In genomic region chr5:65918601-65919000, GRCm38 (mm10) we compare ENCODE assay signal across 12 mouse cellular contexts. TPM values are rescaled to one million over a fixed set of nuclear protein-coding genes. Genes with fewer than 3 reads are reported as not detected.
DNase-seq lines count a peak whose midpoint lies in the region; ATAC-seq lines count a peak whose summit lies in the region.
"Had no signal": no experiment of that assay in that cellular context is flagged by ENCODE, and none has a peak within 500 bp of the region (broad histone marks: within the 10 kb centered on the region; RNA-seq: fewer than 3 reads in every experiment).

No protein-coding gene starts in this region.

- no peak overlapping the region for H3K9ac ChIP-seq in midbrain, embryonic 13.5 days (replicated peaks)
- no peak overlapping the region for H3K9ac ChIP-seq in hindbrain, embryonic 13.5 days
- no peak overlapping the region for H3K9ac ChIP-seq in neural tube, embryonic 12.5 days

- no peak overlapping the region for H3K4me2 ChIP-seq in midbrain, embryonic 13.5 days (replicated peaks)
- no peak overlapping the region for H3K4me2 ChIP-seq in hindbrain, embryonic 13.5 days
- H3K4me2 ChIP-seq in neural tube, embryonic 12.5 days (replicated peaks), result no peak overlapping the region

- peaks cover 20% of the 10 kb centered on the region for H3K4me1 ChIP-seq in midbrain, embryonic 13.5 days (replicated peaks)
- H3K4me1 ChIP-seq in midbrain, embryonic 10.5 days, result peaks cover 16% of the 10 kb centered on the region
- H3K4me1 ChIP-seq in hindbrain, embryonic 13.5 days (replicated peaks), result peaks cover 13% of the 10 kb centered on the region
- H3K4me1 ChIP-seq in neural tube, embryonic 12.5 days, result peaks cover 12% of the 10 kb centered on the region

- no peak for DNase-seq in midbrain, embryonic 10.5 days (ENCODE audit: low spot score)
- DNase-seq in spleen, adult 12 weeks (ENCODE audit: low spot score), result no peak
- no peak for DNase-seq in liver
- DNase-seq in ovary, postnatal 36 days (ENCODE audit: low spot score), result no peak
- DNase-seq: heart, postnatal 36 days; left cerebral cortex, postnatal 4 days; right cerebral cortex, adult 18-20 months had no signal

- peak overlapping the region; percentile 65 for H3K27ac ChIP-seq in midbrain, embryonic 13.5 days
- no peak overlapping the region for H3K27ac ChIP-seq in midbrain, embryonic 10.5 days (replicated peaks)
- H3K27ac ChIP-seq in hindbrain, embryonic 13.5 days, result peak overlapping the region; percentile 66
- no peak overlapping the region for H3K27ac ChIP-seq in neural tube, embryonic 12.5 days

- no peaks in the 10 kb centered on the region for H3K36me3 ChIP-seq in midbrain, embryonic 13.5 days
- no peaks in the 10 kb centered on the region for H3K36me3 ChIP-seq in midbrain, embryonic 10.5 days
- H3K36me3 ChIP-seq in hindbrain, embryonic 13.5 days, result no peaks in the 10 kb centered on the region
- no peaks in the 10 kb centered on the region for H3K36me3 ChIP-seq in neural tube, embryonic 12.5 days

- no peaks in the 10 kb centered on the region for H3K27me3 ChIP-seq in midbrain, embryonic 13.5 days
- no peaks in the 10 kb centered on the region for H3K27me3 ChIP-seq in midbrain, embryonic 10.5 days (ENCODE audit: low read depth, poor library complexity, severe bottlenecking)
- H3K27me3 ChIP-seq in hindbrain, embryonic 13.5 days, result no peaks in the 10 kb centered on the region
- H3K27me3 ChIP-seq in neural tube, embryonic 12.5 days (replicated peaks), result no peaks in the 10 kb centered on the region

- peak; percentile 85 for ATAC-seq in midbrain, embryonic 13.5 days
- 0 out of 2 replicates have a peak, but pooled peaks have one; percentile 17 for ATAC-seq in common myeloid progenitor, adult 5-6 weeks (replicated peaks; ENCODE audit: low read depth, poor library complexity, severe bottlenecking)
- peak; percentile 71 for ATAC-seq in hindbrain, embryonic 13.5 days (ENCODE audit: low FRiP score)
- peak; percentile 80 for ATAC-seq in neural tube, embryonic 12.5 days (ENCODE audit: low FRiP score, low read depth)

- no peak overlapping the region for H3K4me3 ChIP-seq in midbrain, embryonic 13.5 days (replicated peaks)
- no peak overlapping the region for H3K4me3 ChIP-seq in midbrain, embryonic 10.5 days
- no peak overlapping the region for H3K4me3 ChIP-seq in hindbrain, embryonic 13.5 days
- H3K4me3 ChIP-seq in neural tube, embryonic 12.5 days, result no peak overlapping the region

- WGBS in midbrain, embryonic 13.5 days, result 68% methylated on average over 3 of the region's 3 CpGs
- WGBS in midbrain, embryonic 10.5 days, result 78% methylated on average over 3 of the region's 3 CpGs
- 80% methylated on average over 3 of the region's 3 CpGs for WGBS in hindbrain, embryonic 13.5 days
- 80% methylated on average over 3 of the region's 3 CpGs for WGBS in neural tube, embryonic 12.5 days

- no peaks in the 10 kb centered on the region for H3K9me3 ChIP-seq in midbrain, embryonic 13.5 days
- H3K9me3 ChIP-seq in midbrain, embryonic 10.5 days (replicated peaks), result no peaks in the 10 kb centered on the region
- no peaks in the 10 kb centered on the region for H3K9me3 ChIP-seq in hindbrain, embryonic 13.5 days
- H3K9me3 ChIP-seq in neural tube, embryonic 12.5 days, result no peaks in the 10 kb centered on the region

RNA-seq across cellular contexts. Expression of gene Chrna9, which starts 16.1 kb away (rescaled TPM):
- not detected in 2 replicates for polyA plus RNA-seq in midbrain, embryonic 13.5 days (2015; fragmentation: Nextera tagmentation; extraction: Ambion mirVana)
- 0.10 TPM in 1 of 2 replicates, not detected in the other for polyA plus RNA-seq in midbrain, embryonic 10.5 days (2016; fragmentation: Nextera tagmentation; extraction: Ambion mirVana)
- total RNA-seq in common myeloid progenitor, adult 5-6 weeks (2017), result not detected in 2 replicates
- polyA plus RNA-seq in hindbrain, embryonic 13.5 days (2015; fragmentation: Nextera tagmentation; extraction: Ambion mirVana), result 0.14 TPM in 1 of 2 replicates, not detected in the other
- polyA plus RNA-seq in neural tube, embryonic 12.5 days (2016; fragmentation: Nextera tagmentation; extraction: Ambion mirVana), result not detected in 2 replicates
- total RNA-seq: heart, postnatal 36 days; left cerebral cortex, postnatal 4 days; megakaryocyte progenitor cell, adult 5-6 weeks had no signal

RNA-seq across cellular contexts. Expression of gene Rhoh, which starts 57.6 kb away (rescaled TPM):
- 0.27 and 0.32 TPM in 2 replicates for polyA plus RNA-seq in midbrain, embryonic 13.5 days (2015; fragmentation: Nextera tagmentation; extraction: Ambion mirVana)
- 0.22 and 0.27 TPM in 2 replicates for polyA plus RNA-seq in midbrain, embryonic 10.5 days (2016; fragmentation: Nextera tagmentation; extraction: Ambion mirVana)
- total RNA-seq in common myeloid progenitor, adult 5-6 weeks (2017), result 33.6 and 46.6 TPM in 2 replicates
- polyA plus RNA-seq in hindbrain, embryonic 13.5 days (2015; fragmentation: Nextera tagmentation; extraction: Ambion mirVana), result 0.30 and 0.60 TPM in 2 replicates
- 0.41 and 0.47 TPM in 2 replicates for polyA plus RNA-seq in neural tube, embryonic 12.5 days (2016; fragmentation: Nextera tagmentation; extraction: Ambion mirVana)

Comparison
In these comparisons a context has a peak if more than half of its experiments do, and no peak if none do; other contexts are left out.
1. H3K27ac ChIP-seq: peak in midbrain, embryonic 13.5 days (single experiment) and hindbrain, embryonic 13.5 days (single experiment); none in midbrain, embryonic 10.5 days (single experiment) and neural tube, embryonic 12.5 days (single experiment).
2. ATAC-seq: peak in every context shown above with its lines; median percentile 85 in midbrain, embryonic 13.5 days; 80 in neural tube, embryonic 12.5 days; 71 in hindbrain, embryonic 13.5 days; 17 in common myeloid progenitor, adult 5-6 weeks.